Mouse (Mus musculus) E14TG2a.4 (cell line): Measurements from ENCODE around the gene Fam198b.

Experiments
- CTCF ChIP-seq: conservative IDR thresholded peaks from 2 replicates; pipeline ENCODE4 v1.5.1; 2014; ENCODE audit warnings: low read length
- POU5F1 ChIP-seq: IDR thresholded peaks from 2 replicates; pipeline ENCODE4 v1.6.1; 2014; ENCODE audit warnings: low read length, borderline replicate concordance

DNA sequence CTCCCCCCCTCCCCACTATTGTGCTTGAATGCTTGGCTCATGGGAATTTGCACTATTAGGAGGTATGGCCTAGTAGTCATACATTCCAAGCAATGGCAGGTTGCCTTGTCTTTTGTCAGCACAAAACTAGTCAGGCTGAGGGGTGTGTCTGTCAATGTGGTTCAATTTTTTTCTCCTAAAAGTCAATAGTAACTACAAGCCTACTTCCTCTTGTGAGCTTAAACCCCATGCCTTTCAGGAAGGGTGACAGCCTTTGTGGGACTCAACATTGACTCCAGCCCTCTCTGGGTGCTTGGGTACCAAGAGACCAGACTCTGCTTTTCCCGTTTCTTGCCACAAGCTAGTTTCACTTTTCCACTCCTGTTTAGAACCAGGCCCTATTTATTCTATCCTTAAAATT, 96.4 kb downstream of the Fam198b start:
- TF ChIP-seq CTCF = no peak
- TF ChIP-seq POU5F1 = no peak
